Mouse (Mus musculus) ES-Bruce4 (cell line): Measurements from ENCODE around the gene Tctn1.

ENCODE experiments used
- CTCF ChIP-seq: IDR thresholded peaks from one replicate; pipeline ENCODE4 v1.8.1; 2011; ENCODE audit warnings: low read depth, low read length
- POLR2A ChIP-seq: IDR thresholded peaks from one replicate; pipeline ENCODE4 v1.8.1; 2011; ENCODE audit warnings: low read length; ENCODE audit not compliant: insufficient read depth

- TF ChIP-seq CTCF: no peak
- TF ChIP-seq POLR2A: no peak
Observed at GRCm38 (mm10) chr5:122280827-122281462, 16.7 kb upstream of the Tctn1 start.
